Mouse (Mus musculus) olfactory bulb, adult 2 months (tissue): ENCODE measurements around the gene Dcst2. TPM values are rescaled to one million over a fixed set of nuclear protein-coding genes. Genes with fewer than 3 reads are reported as not detected.

Experiments used
- H3K27ac ChIP-seq: fragments of 200-500 bp; 2 replicates; pipeline ENCODE4 v1.5.1; 2012; ENCODE audit warnings: low read depth, low read length; ENCODE audit not compliant: insufficient read depth
- H3K4me1 ChIP-seq: fragments of 200-500 bp; 2 replicates; pipeline ENCODE4 v1.6.1; 2012; ENCODE audit warnings: low read length; ENCODE audit not compliant: control insufficient read depth, insufficient read depth
- H3K4me3 ChIP-seq: fragments of 200-500 bp; 2 replicates; pipeline ENCODE4 v1.5.1; 2012; ENCODE audit warnings: mild to moderate bottlenecking, low read depth, low read length, moderate library complexity; ENCODE audit not compliant: insufficient read depth
- CTCF ChIP-seq: fragments of 200-500 bp; IDR thresholded peaks from 2 replicates; pipeline ENCODE4 v1.5.1; 2012; ENCODE audit warnings: low read depth, mild to moderate bottlenecking, low read length, moderate library complexity; ENCODE audit not compliant: insufficient read depth
- POLR2A ChIP-seq: fragments of 200-500 bp; IDR thresholded peaks from 2 replicates; pipeline ENCODE4 v1.6.1; 2012; ENCODE audit warnings: mild to moderate bottlenecking, low read depth, low read length, moderate library complexity; ENCODE audit not compliant: insufficient read depth
- WGBS: fragments of 180-500 bp; shearing (Covaris S2); methylation state at CpG from one replicate; pipeline ENCODE4 v1.1.7; 2018; 5-methylcytosine and 5-hydroxymethylcytosine counted together
- polyA plus RNA-seq: library from polyadenylated mRNA; stranded (reverse); fragments of >200 nt; gene quantifications from 2 replicates; pipeline ENCODE4 v1.2.4, GENCODE M21; 2012; ENCODE audit warnings: low replicate concordance; ENCODE audit not compliant: missing spikeins, insufficient read depth, insufficient read length

Dcst2 gene
- polyA plus RNA-seq, 1 experiment = not detected

DNA sequence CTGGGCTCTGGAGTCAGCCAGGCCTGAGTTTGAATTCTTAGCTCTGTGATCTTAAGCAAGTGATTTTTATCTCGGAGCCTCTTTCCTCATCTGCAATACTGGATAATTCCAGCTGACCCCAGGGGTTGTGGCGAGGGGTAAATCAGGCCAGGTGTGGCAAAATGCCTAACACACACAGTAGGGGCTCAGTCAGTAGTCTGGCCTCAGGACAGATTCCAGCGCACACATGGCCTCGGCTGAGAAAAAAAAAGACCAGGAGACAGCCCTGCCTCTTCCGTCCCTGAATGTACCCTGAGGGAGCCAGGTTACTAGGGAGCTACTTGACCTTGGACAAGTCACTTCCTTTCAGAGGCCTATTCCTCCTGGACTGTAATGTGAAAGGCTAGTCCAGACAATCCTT lies 21.2 kb downstream of the Dcst2 start:
- H3K27ac ChIP-seq = no peak overlapping the region
- TF ChIP-seq CTCF (no peak), POLR2A (no peak)
- H3K4me1 ChIP-seq = peaks cover 20% of the 10 kb centered on the region
- WGBS = 78% methylated on average over 5 of the region's 5 CpGs
- H3K4me3 ChIP-seq = no peak overlapping the region

DNA sequence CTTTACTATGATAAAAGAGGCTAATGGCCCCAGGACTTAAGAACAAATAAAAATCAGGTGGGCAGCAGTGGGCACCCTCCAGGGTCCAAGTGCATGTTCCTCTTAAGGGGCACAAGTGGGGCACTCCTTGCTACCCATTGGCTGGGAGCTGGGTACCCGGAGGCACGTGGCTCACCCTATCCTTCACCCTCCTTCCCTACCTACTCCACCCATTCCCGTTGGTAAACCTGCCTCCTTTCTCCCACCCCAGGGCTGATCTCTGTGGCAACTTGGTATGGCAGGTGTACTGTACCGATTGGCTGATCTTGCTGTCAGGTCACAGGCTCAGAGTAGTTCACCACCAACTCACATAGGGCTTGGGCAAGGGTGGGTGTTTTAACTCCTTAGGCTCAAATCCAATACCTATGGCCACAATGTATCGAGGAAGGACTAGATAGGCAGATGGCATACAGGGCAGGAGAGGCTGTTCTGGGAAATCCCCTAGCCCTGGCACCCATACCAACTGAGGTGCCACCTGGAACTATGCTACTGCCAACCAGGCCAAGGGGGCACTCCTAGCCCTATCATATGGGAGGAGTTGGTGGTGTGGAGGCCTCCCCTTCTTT lies 22.0 kb downstream of the Dcst2 start:
- 89% methylated on average over 5 of the region's 5 CpGs for WGBS
- peaks cover 19% of the 10 kb centered on the region for H3K4me1 ChIP-seq
- no peak overlapping the region for H3K27ac ChIP-seq
- no peak for TF ChIP-seq POLR2A
- no peak for TF ChIP-seq CTCF
- no peak overlapping the region for H3K4me3 ChIP-seq

DNA sequence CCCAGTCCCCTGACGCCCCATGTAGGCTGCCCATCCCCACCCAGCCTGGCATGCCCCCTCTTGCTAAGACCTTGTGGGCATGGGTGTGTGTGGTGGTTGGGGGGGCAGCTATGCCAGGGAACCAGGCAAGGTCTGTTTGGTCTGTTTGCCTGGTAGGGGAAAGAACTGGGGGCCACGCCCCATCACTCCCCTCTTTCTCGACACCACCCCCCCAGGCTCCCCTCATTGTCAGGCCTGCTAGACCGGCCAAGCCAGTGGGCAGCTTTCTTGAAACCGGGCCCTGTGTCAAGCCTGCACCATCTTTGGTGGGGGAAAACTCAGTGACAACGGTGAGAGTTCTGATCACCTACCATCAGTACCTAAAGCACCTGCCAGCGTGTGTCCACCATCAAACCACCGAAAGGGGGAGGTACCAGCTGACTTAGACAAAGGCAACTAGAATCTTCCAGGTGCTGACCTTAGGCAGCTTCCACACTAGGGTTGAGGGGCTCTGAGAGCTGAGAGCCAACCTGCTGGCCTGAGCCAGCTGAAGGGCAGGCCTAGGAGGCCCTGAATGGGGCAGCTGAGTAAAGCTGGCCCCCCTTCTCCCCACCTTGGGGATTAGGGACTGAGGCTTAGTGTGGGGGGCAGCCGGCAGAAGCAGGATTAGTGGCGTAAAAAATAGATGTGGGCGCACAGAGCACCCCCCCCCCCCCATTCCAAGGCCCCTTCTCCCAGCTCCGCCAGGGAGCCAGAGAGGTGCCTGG lies 22.7 kb downstream of the Dcst2 start:
- Histone ChIP-seq H3K4me3 (no peak overlapping the region), H3K27ac (no peak overlapping the region), H3K4me1 (peaks cover 13% of the 10 kb centered on the region)
- 67% methylated on average over 12 of the region's 12 CpGs for WGBS
- TF ChIP-seq CTCF = no peak
- TF ChIP-seq POLR2A = no peak

DNA sequence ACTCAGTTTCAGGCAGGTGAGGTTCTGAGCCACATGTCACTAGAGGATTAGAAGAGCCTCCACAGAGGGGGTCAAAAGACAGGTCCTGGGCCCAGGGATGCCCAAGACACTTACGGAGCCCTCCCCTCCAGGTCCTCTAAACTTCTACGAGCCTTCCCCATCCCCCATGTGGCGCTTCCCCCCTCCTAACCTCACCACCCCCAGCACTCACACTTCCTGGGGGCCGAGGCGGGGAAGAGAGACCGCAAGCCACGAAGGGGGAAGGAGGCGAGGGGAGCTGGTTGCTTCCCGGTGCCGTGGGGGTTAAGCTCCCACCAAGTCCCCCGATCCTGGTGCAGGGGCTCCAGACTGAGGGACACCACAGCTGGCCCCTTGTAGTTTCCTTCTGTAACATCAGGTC lies 23.7 kb downstream of the Dcst2 start:
- TF ChIP-seq POLR2A (no peak), CTCF (no peak)
- Histone ChIP-seq H3K4me1 (peaks cover 15% of the 10 kb centered on the region), H3K27ac (no peak overlapping the region), H3K4me3 (no peak overlapping the region)
- WGBS = 75% methylated on average over 11 of the region's 11 CpGs

DNA sequence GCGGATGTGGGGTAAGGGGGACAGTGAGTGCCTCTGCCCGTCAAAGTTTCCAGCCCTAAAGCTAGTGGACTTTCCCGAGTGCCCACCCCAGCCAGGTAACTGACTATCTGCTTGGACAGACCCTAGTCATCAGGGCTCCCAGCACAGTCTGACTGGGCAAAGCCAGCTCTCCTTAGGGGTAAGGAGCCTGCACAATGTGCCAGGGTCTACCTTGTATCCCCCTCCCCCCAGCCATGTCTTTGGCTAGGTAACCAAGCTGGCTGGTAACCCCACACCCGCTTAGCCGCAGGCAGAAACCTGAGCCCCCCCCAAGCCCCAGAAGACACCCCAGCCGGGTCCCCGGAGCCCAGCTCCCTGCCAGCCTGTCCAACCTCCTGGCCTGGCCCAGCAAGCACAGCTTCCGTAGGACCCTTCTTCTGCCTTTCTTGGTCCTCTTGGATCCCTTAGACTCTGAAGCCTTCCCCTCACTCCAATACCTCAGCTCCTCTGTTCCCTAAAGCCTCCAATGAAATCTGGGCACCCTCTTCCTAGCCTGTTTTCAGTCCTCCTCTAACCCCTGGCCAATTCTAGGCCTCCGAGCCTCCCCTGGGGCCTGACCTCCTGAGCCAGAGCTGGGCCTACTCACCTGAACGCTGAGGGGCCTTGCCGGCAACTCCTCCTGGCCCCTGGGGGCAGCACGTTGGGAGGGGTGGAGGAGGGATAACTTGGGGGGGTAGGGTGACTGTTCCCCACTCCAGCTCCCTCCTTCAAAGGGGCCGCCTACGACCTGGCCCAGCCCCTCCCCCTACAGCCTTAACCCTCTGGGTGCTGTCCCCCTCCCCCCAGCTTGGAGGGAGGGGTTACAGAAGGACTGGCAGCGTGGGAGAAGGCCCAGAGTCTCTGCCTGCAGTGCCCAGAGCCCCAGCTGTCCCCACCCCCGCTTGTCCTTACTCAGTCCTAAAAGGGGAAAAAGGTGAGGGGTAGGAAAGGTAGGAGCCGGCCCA lies 25.0 kb downstream of the Dcst2 start:
- H3K4me3 ChIP-seq = no peak overlapping the region
- WGBS = 69% methylated on average over 17 of the region's 17 CpGs
- TF ChIP-seq CTCF = no peak
- TF ChIP-seq POLR2A = no peak

DNA sequence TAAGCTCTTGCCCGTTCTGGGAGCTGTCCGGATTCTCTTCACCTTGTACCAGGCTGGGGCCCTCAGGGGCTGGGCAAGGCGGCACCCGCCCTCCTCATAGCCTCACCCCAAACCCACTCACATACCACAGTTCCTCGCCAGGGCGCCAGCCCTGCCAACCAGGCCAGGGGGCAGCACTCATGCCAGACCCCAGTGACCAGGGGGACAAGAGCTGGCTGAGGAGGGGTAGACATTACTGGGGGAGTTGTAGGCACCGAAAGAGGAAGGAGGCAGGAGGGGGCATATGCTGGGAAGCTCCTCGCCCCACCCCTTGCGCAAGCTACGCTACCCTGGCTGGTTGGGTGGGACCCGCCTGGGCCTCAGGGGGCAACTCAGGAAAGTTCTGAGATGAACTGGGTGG lies 25.9 kb downstream of the Dcst2 start:
- 71% methylated on average over 11 of the region's 11 CpGs for WGBS
- peaks cover 31% of the 10 kb centered on the region for H3K4me1 ChIP-seq
- H3K27ac ChIP-seq = no peak overlapping the region
- no peak overlapping the region for H3K4me3 ChIP-seq
- no peak for TF ChIP-seq POLR2A
- no peak for TF ChIP-seq CTCF

More for the DNA sequence above, 25.0 kb downstream of the Dcst2 start:
- H3K27ac ChIP-seq = no peak overlapping the region
- peaks cover 25% of the 10 kb centered on the region for H3K4me1 ChIP-seq

DNA sequence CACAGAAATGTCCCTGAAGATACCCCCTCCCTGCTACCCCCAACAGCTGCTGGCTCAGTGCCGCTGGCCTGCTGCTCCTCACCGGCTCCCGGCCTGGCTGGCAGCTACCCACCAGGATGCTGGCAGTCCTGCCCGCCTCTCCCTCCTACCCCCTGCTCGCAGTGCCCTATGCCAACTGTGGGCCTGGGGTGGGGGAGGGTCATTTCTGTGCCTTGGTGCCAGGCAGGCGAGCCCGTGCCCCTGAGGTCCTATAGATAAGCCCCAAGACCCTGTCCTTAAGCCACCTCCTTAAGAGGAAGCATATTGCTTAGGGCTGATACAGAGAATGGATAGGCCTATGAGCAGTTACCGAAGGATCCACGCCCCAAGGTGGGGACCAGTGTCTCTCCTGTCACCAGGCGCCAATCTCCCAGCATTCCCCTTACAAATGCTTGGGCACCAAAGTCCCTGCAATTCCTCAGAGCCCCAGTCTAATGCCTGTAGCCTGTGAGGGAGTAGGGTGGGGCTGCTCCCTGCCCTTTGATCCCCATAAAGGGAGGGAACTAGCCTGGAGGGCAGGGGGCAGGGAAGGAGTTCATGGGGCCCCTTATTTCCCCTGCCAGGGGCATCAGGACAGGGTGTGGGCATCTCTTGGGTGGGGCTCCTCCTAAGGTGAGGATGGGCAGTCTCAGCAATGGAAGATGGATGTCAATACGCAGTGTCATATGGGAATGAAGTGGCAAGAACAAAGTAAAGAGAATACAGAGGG lies 26.5 kb downstream of the Dcst2 start:
- Histone ChIP-seq H3K4me3 (no peak overlapping the region), H3K4me1 (peaks cover 33% of the 10 kb centered on the region), H3K27ac (no peak overlapping the region)
- 45% methylated on average over 11 of the region's 11 CpGs for WGBS
- TF ChIP-seq POLR2A = no peak
- no peak for TF ChIP-seq CTCF

DNA sequence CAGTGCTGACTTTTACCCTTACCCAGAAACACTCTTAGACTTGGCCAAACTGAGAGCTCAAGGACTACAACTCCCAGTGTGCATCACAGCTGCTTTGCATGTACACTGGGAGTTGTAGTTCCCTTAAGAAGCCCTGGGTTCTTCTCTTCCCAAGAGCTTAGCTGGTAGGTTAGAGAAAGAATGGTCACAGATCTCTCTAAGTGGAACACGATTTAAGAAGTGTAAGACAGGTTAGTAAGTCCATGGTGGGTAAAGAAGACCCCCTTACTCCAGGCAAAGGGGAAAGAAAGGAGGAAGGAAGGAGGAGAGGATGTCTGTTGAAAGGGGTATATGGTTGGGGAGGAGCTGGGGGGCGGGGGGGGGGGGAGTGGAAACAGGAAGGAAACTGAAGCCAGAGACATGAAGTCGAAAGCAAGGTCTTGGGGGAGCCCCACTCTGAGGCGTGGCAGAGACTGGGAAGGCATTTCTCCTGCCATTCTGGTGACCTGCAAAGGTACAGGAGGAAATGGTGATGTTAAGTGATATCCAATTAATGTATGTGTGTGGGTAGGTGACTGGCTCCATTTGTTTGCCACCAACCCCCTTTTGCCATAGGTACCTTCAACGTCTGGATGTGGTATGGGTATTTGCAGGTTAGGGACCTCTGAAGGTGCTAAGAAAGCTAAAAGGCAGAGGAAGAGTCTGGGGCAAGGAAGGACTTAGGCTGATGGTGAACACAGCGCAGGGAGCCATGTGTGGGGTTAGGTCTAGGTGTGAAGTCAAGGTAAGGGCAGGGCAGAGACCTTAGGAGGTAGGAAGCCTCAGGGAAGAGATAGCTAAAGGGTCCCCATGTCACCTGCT lies 27.3 kb downstream of the Dcst2 start:
- WGBS = 66% methylated on average over 6 of the region's 6 CpGs
- Histone ChIP-seq H3K4me1 (peaks cover 41% of the 10 kb centered on the region), H3K27ac (no peak overlapping the region), H3K4me3 (no peak overlapping the region)
- TF ChIP-seq CTCF (no peak), POLR2A (no peak)
